Mouse (Mus musculus) kidney, adult 2 months (tissue): ENCODE measurements at regions not wholly inside any gene's neighbourhood (a gene's known extent, or its start where the extent isn't known, plus 50 kb on each side); places are given as distances from the start of the nearest gene placed in this dataset.

Source experiments
- CTCF ChIP-seq: fragments of 200-500 bp; conservative IDR thresholded peaks from 2 replicates; pipeline ENCODE4 v1.5.1; 2011; ENCODE audit warnings: low read depth, mild to moderate bottlenecking, control low read depth, low read length, moderate library complexity, mixed read lengths; ENCODE audit not compliant: insufficient read depth, insufficient read length
- POLR2A ChIP-seq: fragments of 200-500 bp; IDR thresholded peaks from one replicate; pipeline ENCODE4 v1.6.1; 2011; ENCODE audit warnings: low read depth, low read length, control low read depth

GRCm38 (mm10) chr2:50635896-50636295, 339.3 kb upstream of the Mmadhc start:
- TF ChIP-seq CTCF (no peak), POLR2A (no peak)
